Mouse (Mus musculus) fibroblast of lung, adult 2 months (primary cell): ENCODE results near the gene Hist2h4.
"Not testable (repeated sequence)": the region's sequence is repeated elsewhere in the genome, so short reads cannot be mapped to it uniquely, and the experiment has no call there.

ENCODE experiments used
- DNase-seq: peaks from one replicate; pipeline ENCODE4 v3.0.0-alpha.2; 2011; ENCODE audit warnings: low read depth

Gene Hist2h4

GRCm38 (mm10) chr3:96262979-96263550 is at the start of gene Hist2h4:
Gene Hist2h4 (minus strand): TSS chr3:96263311.
- peak; percentile 91 for DNase-seq

DNA sequence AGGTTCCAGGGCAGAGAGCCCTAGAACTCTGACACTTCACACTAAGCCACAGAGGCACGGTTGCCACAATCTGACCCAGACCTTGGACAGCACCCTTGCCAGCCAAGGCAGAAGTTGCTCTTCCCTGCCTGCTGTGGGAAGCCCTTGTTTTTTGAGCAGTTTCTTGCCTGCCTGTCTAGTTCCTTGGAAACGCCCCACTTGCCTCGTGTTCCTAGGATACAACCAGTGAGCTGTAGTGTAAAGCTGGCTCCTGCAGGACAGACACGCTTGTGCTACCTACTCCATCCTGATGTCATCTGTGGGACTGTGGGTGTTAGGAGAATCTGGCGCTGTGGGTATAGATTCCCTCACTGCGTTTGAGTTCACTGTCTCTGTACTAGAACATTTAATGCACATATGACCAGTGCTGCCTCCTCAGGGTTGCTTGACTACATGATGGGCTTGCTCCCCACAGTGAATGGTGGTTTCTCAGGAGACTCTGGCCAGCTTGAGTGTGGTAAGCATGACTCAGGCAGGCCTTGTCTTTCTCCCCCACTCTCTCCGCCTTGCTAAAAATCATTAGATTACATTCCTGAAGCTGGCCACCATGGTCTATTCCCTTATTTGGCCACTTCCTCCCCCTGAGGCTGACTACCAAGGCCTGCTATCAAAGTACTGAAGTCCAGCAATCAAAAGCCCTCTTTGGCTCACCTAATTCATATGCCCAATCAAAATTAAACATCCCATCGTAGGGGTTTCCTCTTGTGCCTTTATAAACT is 49.4 kb upstream of the Hist2h4 start:
- DNase-seq = no peak

DNA sequence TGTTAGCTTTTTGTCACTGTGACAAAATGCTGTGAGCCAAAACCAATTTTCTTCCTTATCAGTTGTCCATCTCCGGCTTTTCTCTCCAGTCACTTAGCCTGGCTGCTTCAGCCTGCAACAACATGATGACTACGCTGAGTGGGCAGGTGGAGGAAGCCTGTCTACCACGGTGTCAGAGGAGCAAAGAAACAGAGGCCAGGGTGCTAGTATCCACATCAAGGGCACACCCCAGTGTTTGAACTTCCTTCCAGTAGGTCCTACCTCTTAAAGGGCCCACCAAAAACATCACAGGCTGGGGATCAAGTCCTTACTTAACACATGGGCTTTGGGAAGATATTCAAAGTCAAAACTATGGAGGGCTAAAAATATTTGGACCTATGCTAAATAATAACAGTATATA is 46.3 kb upstream of the Hist2h4 start:
- no peak for DNase-seq

GRCm38 (mm10) chr3:96306506-96306905 is 43.4 kb upstream of the Hist2h4 start:
- DNase-seq = no peak

DNA sequence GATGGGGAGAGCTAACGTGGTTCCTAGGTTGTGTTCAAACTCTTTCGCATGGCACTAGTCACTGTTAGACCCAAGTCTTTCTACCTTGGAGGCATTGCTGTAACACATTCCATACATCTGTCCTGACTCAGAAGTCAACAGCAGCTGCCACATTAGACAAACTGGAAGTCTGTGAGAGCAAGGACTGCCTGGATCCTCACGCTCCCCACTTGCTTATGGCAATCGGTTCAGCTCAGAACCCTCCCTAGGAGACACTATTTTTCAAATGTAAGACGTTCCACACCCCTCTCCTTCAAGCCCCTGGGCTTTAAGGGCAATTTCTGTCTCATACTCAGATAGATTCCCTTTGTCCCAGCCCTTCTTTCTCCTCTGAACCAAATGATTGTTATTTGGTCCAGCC is 39.0 kb upstream of the Hist2h4 start:
- no peak for DNase-seq

GRCm38 (mm10) chr3:96300706-96301529 is 37.8 kb upstream of the Hist2h4 start:
- no peak for DNase-seq

- no peak for DNase-seq
These were observed 36.5 kb upstream of the Hist2h4 start for GRCm38 (mm10) chr3:96299562-96299961.

GRCm38 (mm10) chr3:96298360-96298759 is 35.2 kb upstream of the Hist2h4 start:
- DNase-seq = no peak

GRCm38 (mm10) chr3:96293787-96294186 is 30.7 kb upstream of the Hist2h4 start, which contains the start of gene Fcgr1:
Gene Fcgr1 (minus strand): TSS chr3:96293969.
- no peak for DNase-seq

DNA sequence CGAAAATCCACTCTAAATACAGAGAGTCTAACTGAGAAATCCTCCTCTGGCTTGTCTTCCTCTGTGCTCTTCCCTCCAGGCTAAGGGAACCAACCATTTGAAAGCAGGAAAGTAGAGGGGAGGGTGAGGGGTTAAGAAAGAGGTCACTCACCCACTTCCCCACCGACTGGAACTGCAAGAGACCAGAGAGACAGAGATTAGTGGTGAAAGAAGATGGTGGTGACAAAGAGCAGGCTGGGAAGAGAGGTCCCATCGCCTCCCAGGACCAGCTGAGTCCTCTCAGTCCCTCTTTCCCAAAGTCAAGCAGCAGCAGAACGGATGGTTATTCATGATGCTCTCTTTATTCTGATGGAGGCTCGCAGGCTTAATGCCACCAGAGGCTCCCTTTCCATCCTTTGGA is 30.3 kb upstream of the Hist2h4 start:
- DNase-seq = no peak

GRCm38 (mm10) chr3:96292641-96293040 is 29.5 kb upstream of the Hist2h4 start:
- DNase-seq = no peak

DNA sequence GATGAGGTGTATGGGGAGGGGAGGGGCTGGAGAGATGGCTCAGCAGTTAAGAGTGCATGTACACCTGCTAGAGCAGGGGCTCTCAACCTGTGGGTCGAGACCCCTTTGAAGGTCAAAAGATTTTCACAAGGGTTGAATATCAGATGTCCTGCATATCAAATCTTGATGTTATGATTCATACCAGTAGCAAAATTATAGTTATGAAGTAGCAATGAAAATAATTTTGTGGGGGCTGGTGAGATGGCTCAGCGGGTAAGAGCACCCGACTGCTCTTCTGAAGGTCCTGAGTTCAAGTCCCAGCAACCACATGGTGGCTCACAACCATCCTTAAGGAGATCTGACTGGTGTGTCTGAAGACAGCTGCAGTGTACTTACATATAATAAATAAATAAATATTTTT is 27.6 kb upstream of the Hist2h4 start:
- not testable (repeated sequence) for DNase-seq

DNA sequence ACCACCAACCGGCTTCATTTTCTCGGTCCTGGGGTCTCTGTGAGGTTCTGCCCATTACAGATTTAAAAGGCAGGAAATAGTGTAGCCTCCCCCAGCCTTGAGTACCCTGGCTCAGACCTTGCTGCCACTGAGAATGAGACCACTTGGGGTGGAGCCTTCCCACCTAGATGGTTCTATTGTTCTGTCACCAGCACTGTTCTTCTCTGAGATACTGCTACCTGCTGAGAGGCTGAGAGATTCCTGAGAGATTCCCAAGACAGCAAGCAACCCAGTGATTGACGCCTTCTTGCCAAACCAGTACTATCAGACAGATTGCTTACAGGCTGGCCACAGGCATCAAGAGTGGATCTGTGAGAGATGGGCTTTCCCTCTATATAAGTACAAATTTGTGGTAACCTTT is 26.1 kb upstream of the Hist2h4 start:
- DNase-seq = no peak

DNA sequence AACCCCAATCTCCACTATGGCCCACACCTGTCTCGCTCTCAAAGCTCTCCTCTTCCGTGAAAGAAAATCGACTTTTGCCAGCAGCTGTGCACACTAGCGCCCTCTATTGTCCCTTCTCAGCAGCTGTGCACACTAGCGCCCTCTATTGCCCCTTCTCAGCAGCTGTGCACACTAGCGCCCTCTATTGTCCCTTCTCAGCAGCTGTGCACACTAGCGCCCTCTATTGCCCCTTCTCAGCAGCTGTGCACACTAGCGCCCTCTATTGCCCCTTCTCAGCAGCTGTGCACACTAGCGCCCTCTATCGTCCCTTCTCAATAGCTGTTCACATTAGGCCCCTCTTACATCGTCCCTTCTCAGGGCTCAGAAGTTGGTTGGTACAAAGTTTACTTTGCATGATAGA is 24.2 kb upstream of the Hist2h4 start:
- not testable (repeated sequence) for DNase-seq

GRCm38 (mm10) chr3:96284457-96284856 is 21.3 kb upstream of the Hist2h4 start:
- peak; percentile 28 for DNase-seq

DNA sequence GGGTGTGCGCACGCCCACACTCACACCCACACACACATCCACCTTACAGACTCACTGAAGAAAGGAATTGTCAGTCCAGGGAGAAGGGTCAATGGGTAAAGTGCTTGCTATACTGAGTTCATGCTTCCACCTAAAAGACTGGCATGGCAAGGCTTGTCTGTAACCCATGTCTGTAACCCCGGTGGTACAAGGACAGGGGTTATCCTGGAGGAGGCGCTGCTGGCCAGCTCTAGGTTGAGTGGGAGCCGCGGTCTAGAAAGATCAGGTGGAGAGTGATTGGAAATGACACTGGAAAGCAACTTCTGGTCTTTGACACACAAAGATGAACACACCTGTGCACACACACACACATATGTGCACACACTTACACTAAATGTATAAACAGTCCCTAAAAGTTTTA is 17.5 kb upstream of the Hist2h4 start:
- no peak for DNase-seq

DNA sequence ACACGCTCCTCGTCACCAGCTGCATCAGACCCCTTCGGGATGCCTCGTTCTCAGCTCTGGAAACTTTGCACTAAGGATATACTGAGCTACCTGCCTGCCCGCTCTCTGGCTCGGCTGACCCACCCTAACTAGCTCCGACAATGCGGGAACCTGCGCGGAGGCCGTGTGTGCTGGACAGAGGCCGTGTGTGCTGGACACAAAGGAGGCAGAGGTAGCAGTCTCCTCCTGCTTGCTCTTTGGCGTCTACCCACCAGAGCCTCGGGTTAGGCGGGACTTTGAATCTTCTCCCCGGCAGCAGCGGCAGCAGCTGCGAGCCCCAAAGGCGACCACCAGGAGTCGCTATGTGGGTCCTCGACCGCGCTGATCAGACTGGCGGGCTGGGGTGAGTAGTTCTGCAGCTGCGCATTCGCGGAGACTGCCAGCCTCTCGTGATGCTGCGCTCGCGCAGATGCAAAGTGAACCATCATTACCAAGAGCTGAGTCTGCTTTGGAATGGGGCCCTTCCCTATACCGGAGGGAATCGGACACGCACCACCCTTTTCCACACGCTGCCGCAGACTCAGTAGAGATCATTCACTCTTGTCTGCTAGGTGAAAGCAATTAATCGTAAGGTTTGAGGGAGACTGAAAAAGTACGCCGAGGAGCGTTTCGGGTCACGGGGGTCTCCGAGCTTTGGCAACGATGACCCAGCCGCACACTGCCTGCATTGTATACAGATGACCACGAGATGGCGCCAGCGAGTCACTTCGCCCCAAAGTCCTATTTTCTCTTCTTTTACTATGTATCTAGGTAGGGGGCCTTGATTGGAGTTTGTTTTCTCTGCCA is 14.9 kb upstream of the Hist2h4 start:
- peak; percentile 90 for DNase-seq

GRCm38 (mm10) chr3:96277428-96277799 is 14.3 kb upstream of the Hist2h4 start:
- DNase-seq = no peak

DNA sequence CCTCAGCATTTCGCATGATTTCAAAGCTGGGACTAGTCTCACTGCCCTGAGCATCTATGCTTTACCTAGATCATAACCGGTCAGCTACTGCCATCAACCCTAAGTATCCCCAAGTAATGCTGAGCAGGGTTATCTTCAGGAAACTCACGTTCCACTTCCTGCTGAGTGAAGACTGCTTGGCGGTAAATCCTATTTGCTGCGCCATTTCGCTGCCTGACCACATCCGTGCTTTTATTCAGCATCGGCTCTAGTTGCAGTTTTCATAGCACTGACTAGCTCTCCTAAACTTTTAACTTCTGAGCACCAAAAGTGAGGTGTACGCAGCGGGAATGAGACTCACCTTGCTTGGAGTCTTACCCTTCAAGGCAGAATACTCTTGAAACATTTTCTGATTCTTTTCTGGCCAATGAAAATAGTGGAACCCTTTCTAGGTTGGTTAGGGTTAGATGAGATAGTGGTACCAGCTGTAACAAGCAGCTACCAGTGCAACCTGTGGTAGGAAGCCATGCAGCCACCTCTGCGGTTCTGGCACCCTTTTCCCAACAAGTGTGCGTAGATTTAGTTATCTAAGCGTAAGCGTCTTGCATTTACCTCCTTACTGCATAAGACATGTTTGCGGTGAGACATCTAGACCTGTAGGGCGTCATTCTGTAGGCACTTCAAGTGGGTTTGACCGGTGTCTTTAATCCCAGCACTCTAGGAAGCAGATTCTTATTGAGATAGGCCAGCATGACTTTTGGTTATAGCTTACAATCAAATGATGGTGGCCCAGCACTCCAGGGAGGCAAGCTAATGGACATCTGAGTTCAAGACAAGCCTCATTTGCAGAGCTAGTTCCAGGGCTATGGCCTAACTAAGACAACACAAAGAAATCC is 10.7 kb upstream of the Hist2h4 start:
- no peak for DNase-seq

GRCm38 (mm10) chr3:96269511-96270474 is 6.7 kb upstream of the Hist2h4 start, which contains the start of gene Hist2h2bb:
Gene Hist2h2bb (plus strand): TSS chr3:96269752.
- DNase-seq = peak; percentile 94
